8 mouse cellular contexts compared by ENCODE assay signal in the genomic region with DNA sequence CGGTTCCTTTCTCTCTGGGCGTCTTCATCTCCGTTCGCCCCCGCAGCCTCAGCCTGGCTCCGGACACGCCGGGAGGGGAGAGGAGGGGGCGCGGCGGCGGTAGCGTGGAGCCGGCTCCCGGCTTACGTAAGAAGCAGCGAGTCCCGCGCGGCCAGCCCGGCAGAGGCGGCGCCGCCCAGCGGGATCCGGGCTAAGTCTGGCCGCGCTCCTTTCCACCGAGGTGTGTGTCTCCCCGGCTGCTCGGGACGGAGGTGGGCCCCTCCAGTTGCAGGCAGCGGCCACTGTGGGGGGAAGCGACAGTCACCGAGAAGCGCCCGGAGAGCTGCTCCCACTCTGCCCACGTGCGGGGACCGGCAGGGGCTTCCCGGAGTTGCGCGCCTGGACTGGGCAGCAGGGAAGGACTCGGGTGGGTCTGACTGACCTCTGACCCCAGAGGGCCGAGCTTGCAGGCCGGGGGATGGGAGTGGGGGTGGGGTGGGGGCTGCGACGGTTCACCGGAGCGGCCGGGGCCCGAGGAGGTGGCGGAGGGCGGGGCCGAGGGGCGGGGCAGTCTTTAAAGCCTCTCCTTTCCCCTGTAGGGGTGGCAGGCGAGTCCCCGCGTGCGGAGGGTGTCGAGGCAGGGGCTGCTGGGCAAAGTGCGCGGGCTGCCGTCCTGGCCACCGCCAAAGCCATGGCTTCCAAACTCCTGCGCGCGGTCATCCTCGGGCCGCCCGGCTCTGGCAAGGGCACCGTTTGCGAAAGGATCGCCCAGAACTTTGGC. TPM values are rescaled to one million over a fixed set of nuclear protein-coding genes. Genes with fewer than 3 reads are reported as not detected.
DNase-seq lines count a peak whose midpoint lies in the region; ATAC-seq and TF ChIP-seq lines count a peak whose summit lies in the region.

Gene Ak4 (plus strand): TSS at position 127 of the 760 bp plus-strand sequence.

- peak within 1 kb of the TSS; percentile 98 for H3K4me2 ChIP-seq in forebrain, embryonic 14.5 days (ENCODE audit: low read length)

- no peak within 1 kb of the TSS; the same call in 1 of the 2 replicates for H3K27ac ChIP-seq in ES-E14 (ENCODE audit: insufficient read depth, low read depth, low read length, poor library complexity, severe bottlenecking)
- 0 out of 2 replicates have a peak within 1 kb of the TSS, but pooled peaks have one; percentile 33 for H3K27ac ChIP-seq in forebrain, embryonic 14.5 days (ENCODE audit: low read depth, low read length)

- peak within 1 kb of the TSS; percentile 82 to 93 for H3K4me3 ChIP-seq in ES-E14 (ENCODE audit: insufficient read depth in 1 of 2, low read depth in 1 of 2, low read length in 2 of 2, poor library complexity in 1 of 2, severe bottlenecking in 1 of 2)
- H3K4me3 ChIP-seq in forebrain, embryonic 14.5 days (ENCODE audit: low read depth, low read length) = peak within 1 kb of the TSS; percentile 65
- peak within 1 kb of the TSS; percentile 64 for H3K4me3 ChIP-seq in lung, adult 2 months (replicated peaks; ENCODE audit: extremely low read depth, low read depth, low read length)

- H3K9ac ChIP-seq in ES-E14 (ENCODE audit: insufficient read depth, low read depth, low read length, poor library complexity, severe bottlenecking) = peak within 1 kb of the TSS; percentile 92
- peak within 1 kb of the TSS; percentile 69 for H3K9ac ChIP-seq in forebrain, embryonic 14.5 days (ENCODE audit: low read length)

- peak; percentile 46 for DNase-seq in ES-E14 (ENCODE audit: low read depth, low spot score)
- DNase-seq in c-Kit-positive CD71-positive TER-119-negative erythroid progenitor cells, embryonic 14.5 days (ENCODE audit: low read depth) = peak; percentile 17
- peak; percentile 57 for DNase-seq in forebrain, embryonic 14.5 days (ENCODE audit: low spot score)
- peak; percentile 58 to 61 for DNase-seq in heart, postnatal 14 days
- peak; percentile 64 to 72 for DNase-seq in kidney, postnatal 4 days
- peak; percentile 40 for DNase-seq in lung, adult 2 months
- peak; percentile 38 for DNase-seq in ovary, adult 18-20 months (ENCODE audit: low spot score)
- DNase-seq in urinary bladder, postnatal 14 days (ENCODE audit: low spot score) = peak; percentile 36

- intact Hi-C loops in heart, postnatal 14 days (cut with DNase I) = no loop called here

- no peaks in the 10 kb centered on the region for H3K9me3 ChIP-seq in ES-E14 (ENCODE audit: control insufficient read depth, insufficient read depth, low read depth, low read length)
- H3K9me3 ChIP-seq in forebrain, embryonic 14.5 days (replicated peaks; ENCODE audit: control insufficient read depth, low read length) = no peaks in the 10 kb centered on the region

- 0% methylated on average over 54 of the region's 74 CpGs for WGBS in forebrain, embryonic 14.5 days
- WGBS in lung, adult 2 months = under 1% methylated on average over 69 of the region's 74 CpGs

- peak; percentile 80 for ATAC-seq in forebrain, embryonic 14.5 days

- H3K27me3 ChIP-seq in forebrain, embryonic 14.5 days (replicated peaks; ENCODE audit: control insufficient read depth, insufficient read depth, low read length) = no peaks in the 10 kb centered on the region

- TF ChIP-seq CTCF in lung, adult 2 months (IDR thresholded peaks at IDR 0.05; ENCODE audit: insufficient read depth, low read length) = no peak

- H3K4me1 ChIP-seq in ES-E14 (ENCODE audit: control insufficient read depth in 2 of 2, insufficient read depth in 2 of 2, low read length in 2 of 2, poor library complexity in 1 of 2) = no peaks in the 10 kb centered on the region
- no peaks in the 10 kb centered on the region for H3K4me1 ChIP-seq in forebrain, embryonic 14.5 days (ENCODE audit: control insufficient read depth, insufficient read depth, low read length)
- H3K4me1 ChIP-seq in lung, adult 2 months (ENCODE audit: control insufficient read depth, insufficient read depth, low read length) = no peaks in the 10 kb centered on the region; the same call in 1 of the 2 replicates

- in situ Hi-C loops in ES-E14 (cut with MboI; ENCODE audit: low sequenced_read_pairs in 2 of 2, unreplicated experiment in 2 of 2) = no loop called here

- no peak for TF ChIP-seq POLR2A in lung, adult 2 months (IDR thresholded peaks at IDR 0.05; ENCODE audit: borderline replicate concordance, extremely low read depth, low read depth, low read length)

- peaks cover 2% of the 10 kb centered on the region; the same call in 1 of the 2 replicates for H3K36me3 ChIP-seq in ES-E14 (ENCODE audit: control insufficient read depth, insufficient read depth, low read length, poor library complexity, severe bottlenecking)
- no peaks in the 10 kb centered on the region for H3K36me3 ChIP-seq in forebrain, embryonic 14.5 days (ENCODE audit: control insufficient read depth, insufficient read depth, low read length)

TF ChIP-seq in ES-E14, 5 proteins besides CTCF, POLR2A, EP300 and RAD21:
- TF ChIP-seq CHD2 (IDR thresholded peaks at IDR 0.05; ENCODE audit: low read depth, low read length) = no peak
- no peak for TF ChIP-seq ZNF384 (IDR thresholded peaks at IDR 0.05; ENCODE audit: low read depth, low read length)
- no peak; the same call in 1 of the 2 replicates for TF ChIP-seq HCFC1 (IDR thresholded peaks at IDR 0.05; ENCODE audit: borderline replicate concordance, insufficient read depth, low read length)
- no peak for TF ChIP-seq MAFK (IDR thresholded peaks at IDR 0.05; ENCODE audit: insufficient read depth, low read depth, low read length)
- no peak for TF ChIP-seq ZC3H11A (IDR thresholded peaks at IDR 0.05; ENCODE audit: borderline replicate concordance, low read depth, low read length)

RNA-seq across cellular contexts. Expression of gene Ak4, which starts in this region (rescaled TPM):
- total RNA-seq in ES-E14 (2012; rRNA removed) = 46.6 and 48.1 TPM in 2 replicates
- 2.9 and 4.6 TPM in 2 replicates for polyA plus RNA-seq in forebrain, embryonic 14.5 days (2014; fragmentation: Nextera tagmentation; extraction: Ambion mirVana)
- total RNA-seq in heart, postnatal 14 days (2021) = 10 to 100 TPM; 12.6 to 14.4 TPM
- polyA plus RNA-seq in lung, adult 2 months (2012; rRNA removed) = 1.6 and 1.7 TPM in 2 replicates

Comparison
In these comparisons a context has a peak if more than half of its experiments do, and no peak if none do; other contexts are left out.
1. DNase-seq: peak in every context shown above with its lines; median percentile 68 in kidney, postnatal 4 days; 60 in heart, postnatal 14 days; 57 in forebrain, embryonic 14.5 days; 46 in ES-E14; 40 in lung, adult 2 months; 38 in ovary, adult 18-20 months; 36 in urinary bladder, postnatal 14 days; 17 in c-Kit-positive CD71-positive TER-119-negative erythroid progenitor cells, embryonic 14.5 days.